Mouse (Mus musculus) cerebellum, adult 2 months (tissue): Measurements from ENCODE around the gene Trp73.

ENCODE experiments used
- CTCF ChIP-seq: fragments of 200-500 bp; IDR thresholded peaks from 2 replicates; pipeline ENCODE4 v1.5.1; 2011; ENCODE audit warnings: low read depth, mild to moderate bottlenecking, control low read depth, low read length, moderate library complexity, borderline replicate concordance; ENCODE audit not compliant: insufficient read depth
- POLR2A ChIP-seq: fragments of 200-500 bp; IDR thresholded peaks from 2 replicates; pipeline ENCODE4 v1.6.1; 2011; ENCODE audit warnings: low read length, control low read depth, borderline replicate concordance; ENCODE audit not compliant: insufficient read depth

DNA sequence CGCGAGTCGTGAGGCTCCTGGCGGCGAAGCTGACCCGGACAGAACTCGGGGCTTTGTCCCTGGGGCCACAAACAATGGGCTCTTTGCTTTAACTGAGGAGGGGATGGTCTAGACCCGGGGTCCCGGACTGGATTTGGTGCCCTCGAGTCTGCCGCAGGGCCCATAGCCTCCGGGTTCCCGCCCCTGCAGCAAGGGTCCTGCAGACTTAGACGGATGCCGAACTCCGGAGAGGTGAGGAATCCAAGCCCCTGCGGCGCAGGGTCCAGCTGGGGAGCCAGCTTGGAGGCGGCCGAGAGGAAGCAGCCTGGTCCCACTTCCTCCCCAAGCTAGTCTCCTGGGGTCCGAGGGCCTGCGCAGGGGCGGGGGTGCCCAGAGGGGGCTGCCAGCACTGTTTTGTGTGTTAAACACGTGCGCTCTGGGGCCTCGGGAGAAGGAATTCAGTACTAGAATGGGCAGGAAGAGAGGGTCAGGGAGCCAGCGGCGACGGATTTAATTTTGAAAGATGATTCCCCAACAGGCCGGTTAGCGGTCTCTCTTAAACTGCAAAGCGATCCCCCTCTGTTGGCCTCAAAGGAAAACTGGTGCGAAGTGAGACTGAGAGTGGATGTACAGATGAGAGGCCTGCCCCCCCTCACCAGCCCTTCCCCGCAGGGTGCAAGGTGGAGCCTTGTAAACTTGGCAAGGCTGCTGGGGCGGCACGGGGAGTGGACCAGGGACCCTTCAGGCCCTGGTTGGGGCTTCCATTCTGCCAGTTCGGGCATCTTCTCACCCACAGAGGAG is 31.3 kb upstream of the Trp73 start:
- TF ChIP-seq CTCF (no peak), POLR2A (no peak)
